Mouse (Mus musculus): ENCODE data around the gene Pten.

Pten gene

GRCm38 (mm10) chr19:32756900-32757725 is at the start of gene Pten:
Gene Pten (plus strand): TSS chr19:32757497.
- DNase-seq: peak; percentile 92 to 93

- no peak for DNase-seq
Observed at GRCm38 (mm10) chr19:32708996-32709395, 48.3 kb upstream of the Pten start.

GRCm38 (mm10) chr19:32710288-32710687 is 47.0 kb upstream of the Pten start:
- no peak for DNase-seq

- DNase-seq: peak; percentile 82 to 84
Observed at GRCm38 (mm10) chr19:32711761-32712541, 45.3 kb upstream of the Pten start.

- DNase-seq: peak; percentile 74 to 84
Observed at GRCm38 (mm10) chr19:32712588-32713042, 44.7 kb upstream of the Pten start.

GRCm38 (mm10) chr19:32713471-32713870 is 43.8 kb upstream of the Pten start:
- DNase-seq: no peak

- DNase-seq: peak; percentile 19 to 51
Observed at GRCm38 (mm10) chr19:32715201-32715600, 42.1 kb upstream of the Pten start.

- DNase-seq: no peak
Observed at GRCm38 (mm10) chr19:32715681-32716080, 41.6 kb upstream of the Pten start.

- DNase-seq: no peak
Observed at GRCm38 (mm10) chr19:32717590-32717989, 39.7 kb upstream of the Pten start.

GRCm38 (mm10) chr19:32720319-32720718 is 37.0 kb upstream of the Pten start:
- no peak for DNase-seq

GRCm38 (mm10) chr19:32723817-32724216 is 33.5 kb upstream of the Pten start:
- DNase-seq: no peak

- DNase-seq: peak; percentile 72 to 80
Observed at GRCm38 (mm10) chr19:32726451-32727325, 30.6 kb upstream of the Pten start.

GRCm38 (mm10) chr19:32729785-32730184 is 27.5 kb upstream of the Pten start:
- DNase-seq: no peak

- DNase-seq: no peak
Observed at GRCm38 (mm10) chr19:32732922-32733321, 24.4 kb upstream of the Pten start.

- DNase-seq: no peak
Observed at GRCm38 (mm10) chr19:32737844-32738243, 19.5 kb upstream of the Pten start.

- DNase-seq: no peak
Observed at GRCm38 (mm10) chr19:32739686-32740085, 17.6 kb upstream of the Pten start, which contains the start of gene Atad1. Gene Atad1 (minus strand): TSS chr19:32739786.

GRCm38 (mm10) chr19:32740641-32741345 is 16.5 kb upstream of the Pten start:
- DNase-seq: peak; percentile 42 to 68

- DNase-seq: peak; percentile 58 to 75
Observed at GRCm38 (mm10) chr19:32749425-32749824, 7.9 kb upstream of the Pten start.

- no peak for DNase-seq
Observed at GRCm38 (mm10) chr19:32752357-32752756, 4.9 kb upstream of the Pten start.

- no peak for DNase-seq
Observed at GRCm38 (mm10) chr19:32753386-32753785, 3.9 kb upstream of the Pten start.

GRCm38 (mm10) chr19:32754188-32755000 is 2.9 kb upstream of the Pten start:
- DNase-seq: peak; percentile 54 to 68
